Mouse (Mus musculus): ENCODE data around the gene Lurap1.
A peak's percentile ranks its signal among the peaks of the same experiment; 100 is the strongest.

The Lurap1 gene

GRCm38 (mm10) chr4:116160769-116161168, 9.6 kb upstream of the Lurap1 start:
- DNase-seq (ENCODE audit: low spot score): no peak

- DNase-seq (ENCODE audit: low spot score): peak; percentile 39
Measured at GRCm38 (mm10) chr4:116159912-116160311, 8.8 kb upstream of the Lurap1 start.

GRCm38 (mm10) chr4:116157882-116158281, 6.7 kb upstream of the Lurap1 start:
- no peak for DNase-seq (ENCODE audit: low spot score)

GRCm38 (mm10) chr4:116152702-116153101, 1.6 kb upstream of the Lurap1 start:
- no peak for DNase-seq (ENCODE audit: low spot score)

- no peak for DNase-seq (ENCODE audit: low spot score)
Measured at GRCm38 (mm10) chr4:116150862-116151221, 296 bp downstream of the Lurap1 start.

- DNase-seq (ENCODE audit: low spot score): peak; percentile 53
Measured at GRCm38 (mm10) chr4:116150156-116150861, 829 bp downstream of the Lurap1 start.

- no peak for DNase-seq (ENCODE audit: low spot score)
Measured at GRCm38 (mm10) chr4:116149812-116150155, 1.4 kb downstream of the Lurap1 start.

- DNase-seq (ENCODE audit: low spot score): peak; percentile 39
Measured at GRCm38 (mm10) chr4:116143891-116144717, 7.0 kb downstream of the Lurap1 start.

- no peak for DNase-seq (ENCODE audit: low spot score)
Measured at GRCm38 (mm10) chr4:116143317-116143811, 7.8 kb downstream of the Lurap1 start.

GRCm38 (mm10) chr4:116142269-116142668, 8.9 kb downstream of the Lurap1 start:
- no peak for DNase-seq (ENCODE audit: low spot score)

- DNase-seq (ENCODE audit: low spot score): no peak
Measured at GRCm38 (mm10) chr4:116141736-116142135, 9.4 kb downstream of the Lurap1 start.

- DNase-seq (ENCODE audit: low spot score): no peak
Measured at GRCm38 (mm10) chr4:116140801-116141574, 10.2 kb downstream of the Lurap1 start.

- no peak for DNase-seq (ENCODE audit: low spot score)
Measured at GRCm38 (mm10) chr4:116137421-116137996, 13.6 kb downstream of the Lurap1 start.

- no peak for DNase-seq (ENCODE audit: low spot score)
Measured at GRCm38 (mm10) chr4:116134990-116135389, 16.1 kb downstream of the Lurap1 start.

- no peak for DNase-seq (ENCODE audit: low spot score)
Measured at GRCm38 (mm10) chr4:116133126-116133525, 18.0 kb downstream of the Lurap1 start.

GRCm38 (mm10) chr4:116127956-116128355, 23.2 kb downstream of the Lurap1 start:
- DNase-seq (ENCODE audit: low spot score): no peak

GRCm38 (mm10) chr4:116125803-116126386, 25.2 kb downstream of the Lurap1 start:
- DNase-seq (ENCODE audit: low spot score): no peak

- DNase-seq (ENCODE audit: low spot score): peak; percentile 66
Measured at GRCm38 (mm10) chr4:116123602-116124519, 27.3 kb downstream of the Lurap1 start, which contains the start of the genes Rad54l and Pomgnt1. Rad54l (minus strand) TSS chr4:116123690. Pomgnt1 (plus strand) TSS chr4:116123840.

- no peak for DNase-seq (ENCODE audit: low spot score)
Measured at GRCm38 (mm10) chr4:116122762-116123161, 28.4 kb downstream of the Lurap1 start.

GRCm38 (mm10) chr4:116111486-116111885, 39.7 kb downstream of the Lurap1 start:
- no peak for DNase-seq (ENCODE audit: low spot score)
